Mouse (Mus musculus): ENCODE measurements around the gene Ces3a. TPM values are rescaled to one million over a fixed set of nuclear protein-coding genes. Genes with fewer than 3 reads are reported as not detected.

Ces3a gene
- 0.08 TPM in 1 of 2 replicates, not detected in the other for polyA plus RNA-seq (2015; fragmentation: Nextera tagmentation; extraction: Ambion mirVana)

DNA sequence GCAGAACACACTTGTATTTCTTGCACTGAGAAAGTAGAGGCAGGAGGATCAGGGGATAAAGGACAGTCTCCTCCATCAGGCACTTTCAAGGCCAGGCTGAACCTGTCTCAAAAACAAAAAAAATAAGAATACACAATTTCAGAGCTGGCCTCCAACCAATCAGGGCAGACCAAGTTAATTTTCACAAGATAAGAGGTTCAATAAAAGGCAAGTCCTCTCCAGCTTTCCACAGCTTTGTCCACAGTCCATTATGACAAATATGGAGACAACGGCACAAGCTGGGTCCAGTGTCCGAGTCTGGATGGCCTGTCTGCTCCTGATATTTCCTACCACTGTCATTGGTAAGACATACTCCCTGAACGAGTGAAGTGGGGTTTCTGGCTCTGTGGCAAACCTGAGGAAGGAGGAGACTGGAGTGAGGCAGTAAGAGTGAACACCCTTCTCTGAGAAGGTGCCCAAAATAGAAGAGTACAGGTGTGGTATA, at the start of gene Ces3a:
TSS of gene Ces3a (plus strand) at position 231 of the 484 bp plus-strand sequence.
- H3K9ac ChIP-seq (ENCODE audit: low read depth, low read length), result no peak within 1 kb of the TSS
- no peak within 1 kb of the TSS for H3K4me2 ChIP-seq (replicated peaks; ENCODE audit: low read depth)
- no peak within 1 kb of the TSS for H3K27ac ChIP-seq (ENCODE audit: low read depth, low read length)
- no peak for ATAC-seq
- H3K27me3 ChIP-seq (replicated peaks; ENCODE audit: control insufficient read depth, insufficient read depth, low read length), result no peaks in the 10 kb centered on the region
- no peaks in the 10 kb centered on the region for H3K4me1 ChIP-seq (replicated peaks; ENCODE audit: control insufficient read depth, insufficient read depth, low read length)
- H3K9me3 ChIP-seq (ENCODE audit: control insufficient read depth), result no peaks in the 10 kb centered on the region
- TF ChIP-seq CTCF (IDR thresholded peaks at IDR 0.05; ENCODE audit: low read depth), result no peak
- no peak within 1 kb of the TSS for H3K4me3 ChIP-seq (ENCODE audit: low read depth, low read length)
- 44% methylated on average over 3 of the region's 3 CpGs for WGBS
- H3K36me3 ChIP-seq (ENCODE audit: control insufficient read depth, insufficient read depth), result no peaks in the 10 kb centered on the region

DNA sequence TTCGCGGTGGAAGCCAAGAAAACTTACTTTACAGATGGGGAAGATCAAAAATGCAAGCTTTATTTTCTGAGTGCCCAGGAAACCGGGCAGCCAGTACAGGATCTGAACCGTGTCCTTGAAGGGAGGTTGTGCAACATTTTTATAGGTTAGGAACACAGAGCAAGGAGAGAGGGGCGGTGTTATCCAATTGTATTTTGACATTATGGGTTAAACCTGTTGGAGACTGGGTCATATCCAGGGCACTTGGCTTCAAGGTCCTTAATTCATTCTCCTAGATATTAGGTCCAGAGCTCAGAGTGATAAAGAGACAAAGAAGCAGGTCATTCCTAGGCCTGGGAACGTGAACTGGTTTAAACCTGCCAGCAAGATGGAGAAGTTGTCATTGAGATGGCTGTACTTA, 49.2 kb upstream of the Ces3a start:
- H3K36me3 ChIP-seq (ENCODE audit: control insufficient read depth, insufficient read depth), result no peaks in the 10 kb centered on the region
- no peaks in the 10 kb centered on the region for H3K27me3 ChIP-seq (replicated peaks; ENCODE audit: control insufficient read depth, insufficient read depth, low read length)
- ATAC-seq, result peak; percentile 48; the same call in 1 of the 2 replicates
- peaks cover 6% of the 10 kb centered on the region; the same call in 1 of the 2 replicates for H3K4me1 ChIP-seq (replicated peaks; ENCODE audit: control insufficient read depth, insufficient read depth, low read length)
- H3K9ac ChIP-seq (ENCODE audit: low read depth, low read length), result no peak overlapping the region
- no peak for TF ChIP-seq CTCF (IDR thresholded peaks at IDR 0.05; ENCODE audit: low read depth)
- 51% methylated on average over 6 of the region's 6 CpGs for WGBS
- H3K27ac ChIP-seq (ENCODE audit: low read depth, low read length), result no peak overlapping the region
- H3K4me2 ChIP-seq (replicated peaks; ENCODE audit: low read depth), result no peak overlapping the region
- H3K9me3 ChIP-seq (ENCODE audit: control insufficient read depth), result no peaks in the 10 kb centered on the region
- no peak overlapping the region for H3K4me3 ChIP-seq (ENCODE audit: low read depth, low read length)

DNA sequence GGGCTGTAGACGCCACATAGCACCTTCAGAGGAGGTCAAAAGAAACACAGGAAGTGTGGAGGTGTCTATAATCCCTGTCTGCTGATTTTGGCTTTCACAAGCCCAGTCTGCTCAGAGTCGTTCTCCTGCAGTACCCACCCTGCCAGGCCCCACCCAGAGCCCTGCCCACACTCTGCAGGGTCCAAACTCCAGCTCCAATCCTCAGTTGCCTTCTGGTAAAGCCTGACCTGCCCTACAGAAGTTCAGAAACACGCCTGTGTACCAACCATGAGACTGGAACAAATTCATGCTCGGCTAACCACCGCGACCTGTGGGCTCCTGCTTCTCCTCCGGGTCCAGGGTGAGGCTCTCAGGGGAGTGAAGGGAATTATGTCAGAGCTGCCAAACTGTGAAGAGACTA, 47.8 kb upstream of the Ces3a start, which contains the start of gene Ces2h:
TSS of gene Ces2h (plus strand) at position 268 of the 400 bp plus-strand sequence.
- H3K4me2 ChIP-seq (replicated peaks; ENCODE audit: low read depth), result peak within 1 kb of the TSS; percentile 33
- WGBS, result 43% methylated on average over 7 of the region's 7 CpGs
- 0 out of 2 replicates have a peak, but pooled peaks have one; percentile 3 for TF ChIP-seq CTCF (IDR thresholded peaks at IDR 0.05; ENCODE audit: low read depth)
- H3K9ac ChIP-seq (ENCODE audit: low read depth, low read length), result no peak within 1 kb of the TSS
- H3K4me3 ChIP-seq (ENCODE audit: low read depth, low read length), result no peak within 1 kb of the TSS
- no peaks in the 10 kb centered on the region for H3K36me3 ChIP-seq (ENCODE audit: control insufficient read depth, insufficient read depth)
- no peaks in the 10 kb centered on the region for H3K9me3 ChIP-seq (ENCODE audit: control insufficient read depth)
- H3K4me1 ChIP-seq (replicated peaks; ENCODE audit: control insufficient read depth, insufficient read depth, low read length), result peaks cover 6% of the 10 kb centered on the region; the same call in 1 of the 2 replicates
- H3K27ac ChIP-seq (ENCODE audit: low read depth, low read length), result peak within 1 kb of the TSS; percentile 7; the same call in 1 of the 2 replicates
- ATAC-seq, result peak; percentile 95
- H3K27me3 ChIP-seq (replicated peaks; ENCODE audit: control insufficient read depth, insufficient read depth, low read length), result no peaks in the 10 kb centered on the region

DNA sequence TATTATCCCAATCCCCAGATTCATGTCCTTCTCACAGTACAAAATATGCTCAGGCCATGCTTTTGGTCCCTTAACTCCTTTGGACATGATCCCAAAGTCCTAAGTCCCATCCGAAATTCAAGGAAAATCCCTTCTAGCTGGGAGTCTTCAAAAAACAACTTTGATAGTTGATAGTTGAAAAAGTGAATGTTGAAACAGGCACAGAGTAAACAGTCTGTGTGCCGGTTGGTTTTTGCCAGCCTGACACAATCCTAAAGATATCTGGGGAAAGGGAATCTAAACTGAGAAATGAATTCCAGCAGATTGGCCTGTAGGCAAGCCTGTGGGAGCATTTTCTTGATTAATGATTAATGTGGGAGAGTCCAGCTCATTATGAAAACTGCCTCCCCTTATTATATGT, 38.4 kb upstream of the Ces3a start:
- no peak overlapping the region for H3K27ac ChIP-seq (ENCODE audit: low read depth, low read length)
- H3K36me3 ChIP-seq (ENCODE audit: control insufficient read depth, insufficient read depth), result no peaks in the 10 kb centered on the region
- no peaks in the 10 kb centered on the region for H3K27me3 ChIP-seq (replicated peaks; ENCODE audit: control insufficient read depth, insufficient read depth, low read length)
- 55% methylated on average over 2 of the region's 2 CpGs for whole genome bisulfite sequencing
- ATAC-seq, result no peak
- no peak overlapping the region for H3K9ac ChIP-seq (ENCODE audit: low read depth, low read length)
- no peak for TF ChIP-seq CTCF (IDR thresholded peaks at IDR 0.05; ENCODE audit: low read depth)
- H3K4me2 ChIP-seq (replicated peaks; ENCODE audit: low read depth), result no peak overlapping the region
- no peak overlapping the region for H3K4me3 ChIP-seq (ENCODE audit: low read depth, low read length)
- H3K9me3 ChIP-seq (ENCODE audit: control insufficient read depth), result no peaks in the 10 kb centered on the region
- H3K4me1 ChIP-seq (replicated peaks; ENCODE audit: control insufficient read depth, insufficient read depth, low read length), result no peaks in the 10 kb centered on the region

DNA sequence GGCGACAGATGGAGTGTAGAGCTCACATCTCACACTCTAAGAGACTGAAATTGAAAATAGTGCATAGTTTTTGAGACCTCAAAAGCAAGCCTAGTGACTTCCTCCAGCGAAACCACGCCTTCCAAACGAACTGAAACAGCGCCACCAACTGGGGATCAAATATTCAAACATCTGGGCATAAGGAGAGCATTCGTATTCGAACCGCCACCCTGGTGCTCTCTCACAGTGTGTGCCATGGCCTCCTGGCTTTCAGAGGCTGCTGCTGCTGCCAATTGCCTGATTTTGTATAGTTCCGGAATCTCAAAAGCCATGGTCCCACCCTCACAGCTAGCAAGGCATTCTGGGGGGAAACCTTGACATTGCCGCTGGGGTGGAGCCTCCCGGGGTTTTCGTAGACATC, 37.3 kb upstream of the Ces3a start:
- Histone ChIP-seq H3K36me3 (ENCODE audit: control insufficient read depth, insufficient read depth) (no peaks in the 10 kb centered on the region), H3K27me3 (replicated peaks; ENCODE audit: control insufficient read depth, insufficient read depth, low read length) (no peaks in the 10 kb centered on the region), H3K27ac (ENCODE audit: low read depth, low read length) (no peak overlapping the region), H3K4me1 (replicated peaks; ENCODE audit: control insufficient read depth, insufficient read depth, low read length) (no peaks in the 10 kb centered on the region), H3K9me3 (ENCODE audit: control insufficient read depth) (no peaks in the 10 kb centered on the region), H3K4me3 (ENCODE audit: low read depth, low read length) (no peak overlapping the region), H3K9ac (ENCODE audit: low read depth, low read length) (no peak overlapping the region), H3K4me2 (replicated peaks; ENCODE audit: low read depth) (no peak overlapping the region)
- no peak for ATAC-seq
- peak; percentile 50 for TF ChIP-seq CTCF (IDR thresholded peaks at IDR 0.05; ENCODE audit: low read depth)
- WGBS, result 80% methylated on average over 12 of the region's 12 CpGs

DNA sequence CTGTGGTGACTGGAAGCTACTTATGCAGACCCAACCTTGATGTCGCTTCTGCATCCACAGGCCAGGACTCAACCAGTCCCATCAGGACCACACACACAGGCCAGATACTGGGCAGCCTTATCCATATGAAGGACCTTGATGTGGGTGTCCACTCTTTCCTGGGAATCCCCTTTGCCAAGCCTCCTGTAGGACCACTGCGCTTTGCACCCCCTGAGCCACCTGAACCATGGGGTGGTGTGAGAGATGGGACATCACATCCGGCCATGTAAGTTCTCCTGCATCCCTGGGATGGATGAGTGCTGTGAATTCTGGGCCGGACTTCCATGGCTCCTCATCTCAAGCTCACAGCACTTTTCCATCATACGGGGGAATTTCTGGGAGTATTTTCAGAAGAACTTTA, 34.0 kb upstream of the Ces3a start:
- Histone ChIP-seq H3K27me3 (replicated peaks; ENCODE audit: control insufficient read depth, insufficient read depth, low read length) (no peaks in the 10 kb centered on the region), H3K4me2 (replicated peaks; ENCODE audit: low read depth) (no peak overlapping the region), H3K9ac (ENCODE audit: low read depth, low read length) (no peak overlapping the region), H3K36me3 (ENCODE audit: control insufficient read depth, insufficient read depth) (no peaks in the 10 kb centered on the region), H3K9me3 (ENCODE audit: control insufficient read depth) (no peaks in the 10 kb centered on the region), H3K4me1 (replicated peaks; ENCODE audit: control insufficient read depth, insufficient read depth, low read length) (no peaks in the 10 kb centered on the region), H3K4me3 (ENCODE audit: low read depth, low read length) (no peak overlapping the region), H3K27ac (ENCODE audit: low read depth, low read length) (no peak overlapping the region)
- 97% methylated on average over 5 of the region's 5 CpGs for WGBS
- TF ChIP-seq CTCF (IDR thresholded peaks at IDR 0.05; ENCODE audit: low read depth), result no peak
- ATAC-seq, result no peak

Measured in intestine, postnatal 0 days (tissue).